Mouse (Mus musculus) left cerebral cortex, adult 11 months (tissue): ENCODE measurements around the gene Acyp1.

Experiments
- DNase-seq: peaks from one replicate; pipeline ENCODE4 v3.0.0; 2022; ENCODE audit warnings: low spot score

The Acyp1 gene

GRCm38 (mm10) chr12:85233376-85234358 is 54.6 kb downstream of the Acyp1 start:
- DNase-seq, result no peak

- no peak for DNase-seq
Measured at GRCm38 (mm10) chr12:85227876-85228599, 60.2 kb downstream of the Acyp1 start.

GRCm38 (mm10) chr12:85227227-85227626 is 61.0 kb downstream of the Acyp1 start:
- DNase-seq, result no peak
